Mouse (Mus musculus): ENCODE results near the gene Erc2. TPM values are rescaled to one million over a fixed set of nuclear protein-coding genes. Genes with fewer than 3 reads are reported as not detected.

Erc2 gene
- polyA plus RNA-seq, 1 experiment from 2014 or later: 2.7 TPM

- Histone ChIP-seq H3K4me2 (ENCODE audit: low read depth, low read length) (no peak overlapping the region), H3K27me3 (ENCODE audit: control insufficient read depth, insufficient read depth, low read length) (no peaks in the 10 kb centered on the region), H3K4me1 (ENCODE audit: control insufficient read depth, insufficient read depth, low read length) (peaks cover 6% of the 10 kb centered on the region; the same call in 1 of the 2 replicates), H3K9ac (ENCODE audit: low read length) (no peak overlapping the region), H3K36me3 (ENCODE audit: control insufficient read depth, insufficient read depth, low read length) (no peaks in the 10 kb centered on the region), H3K9me3 (replicated peaks; ENCODE audit: control insufficient read depth, low read length) (no peaks in the 10 kb centered on the region), H3K4me3 (replicated peaks; ENCODE audit: low read length) (no peak overlapping the region), H3K27ac (ENCODE audit: low read length) (no peak overlapping the region)
- 70% methylated on average over 4 of the region's 4 CpGs for WGBS
- no peak for ATAC-seq (ENCODE audit: insufficient read depth, low FRiP score)
Measured at GRCm38 (mm10) chr14:28173736-28174135, 551.5 kb downstream of the Erc2 start.

- Histone ChIP-seq H3K36me3 (ENCODE audit: control insufficient read depth, insufficient read depth, low read length) (no peaks in the 10 kb centered on the region), H3K4me1 (ENCODE audit: control insufficient read depth, insufficient read depth, low read length) (no peaks in the 10 kb centered on the region), H3K27ac (ENCODE audit: low read length) (no peak overlapping the region), H3K27me3 (ENCODE audit: control insufficient read depth, insufficient read depth, low read length) (no peaks in the 10 kb centered on the region), H3K4me3 (replicated peaks; ENCODE audit: low read length) (no peak overlapping the region), H3K9me3 (replicated peaks; ENCODE audit: control insufficient read depth, low read length) (no peaks in the 10 kb centered on the region), H3K4me2 (ENCODE audit: low read depth, low read length) (no peak overlapping the region), H3K9ac (ENCODE audit: low read length) (no peak overlapping the region)
- ATAC-seq (ENCODE audit: insufficient read depth, low FRiP score): no peak
- WGBS: 58% methylated on average over 4 of the region's 4 CpGs
Measured at GRCm38 (mm10) chr14:28181070-28181825, 559.0 kb downstream of the Erc2 start.

- Histone ChIP-seq H3K4me3 (replicated peaks; ENCODE audit: low read length) (no peak overlapping the region), H3K4me2 (ENCODE audit: low read depth, low read length) (no peak overlapping the region), H3K9ac (ENCODE audit: low read length) (no peak overlapping the region), H3K9me3 (replicated peaks; ENCODE audit: control insufficient read depth, low read length) (no peaks in the 10 kb centered on the region), H3K4me1 (ENCODE audit: control insufficient read depth, insufficient read depth, low read length) (no peaks in the 10 kb centered on the region), H3K27me3 (ENCODE audit: control insufficient read depth, insufficient read depth, low read length) (no peaks in the 10 kb centered on the region), H3K36me3 (ENCODE audit: control insufficient read depth, insufficient read depth, low read length) (no peaks in the 10 kb centered on the region), H3K27ac (ENCODE audit: low read length) (no peak overlapping the region)
- no peak for ATAC-seq (ENCODE audit: insufficient read depth, low FRiP score)
- 52% methylated on average over 8 of the region's 8 CpGs for WGBS
Measured at GRCm38 (mm10) chr14:28192711-28193364, 570.6 kb downstream of the Erc2 start.

GRCm38 (mm10) chr14:28203874-28204273 is 581.6 kb downstream of the Erc2 start:
- Histone ChIP-seq H3K4me1 (ENCODE audit: control insufficient read depth, insufficient read depth, low read length) (no peaks in the 10 kb centered on the region), H3K4me3 (replicated peaks; ENCODE audit: low read length) (no peak overlapping the region), H3K9me3 (replicated peaks; ENCODE audit: control insufficient read depth, low read length) (no peaks in the 10 kb centered on the region), H3K36me3 (ENCODE audit: control insufficient read depth, insufficient read depth, low read length) (no peaks in the 10 kb centered on the region), H3K27ac (ENCODE audit: low read length) (no peak overlapping the region), H3K4me2 (ENCODE audit: low read depth, low read length) (no peak overlapping the region), H3K27me3 (ENCODE audit: control insufficient read depth, insufficient read depth, low read length) (no peaks in the 10 kb centered on the region), H3K9ac (ENCODE audit: low read length) (no peak overlapping the region)
- whole genome bisulfite sequencing: 80% methylated on average over 4 of the region's 4 CpGs
- no peak for ATAC-seq (ENCODE audit: insufficient read depth, low FRiP score)

- H3K4me2 ChIP-seq (ENCODE audit: low read depth, low read length): no peak overlapping the region
- H3K4me3 ChIP-seq (replicated peaks; ENCODE audit: low read length): no peak overlapping the region
- no peaks in the 10 kb centered on the region for H3K4me1 ChIP-seq (ENCODE audit: control insufficient read depth, insufficient read depth, low read length)
- H3K36me3 ChIP-seq (ENCODE audit: control insufficient read depth, insufficient read depth, low read length): no peaks in the 10 kb centered on the region
- H3K27me3 ChIP-seq (ENCODE audit: control insufficient read depth, insufficient read depth, low read length): no peaks in the 10 kb centered on the region
- H3K9ac ChIP-seq (ENCODE audit: low read length): no peak overlapping the region
- ATAC-seq (ENCODE audit: insufficient read depth, low FRiP score): no peak
- no peaks in the 10 kb centered on the region for H3K9me3 ChIP-seq (replicated peaks; ENCODE audit: control insufficient read depth, low read length)
- WGBS: 90% methylated on average over 2 of the region's 2 CpGs
- no peak overlapping the region for H3K27ac ChIP-seq (ENCODE audit: low read length)
Measured at GRCm38 (mm10) chr14:28206303-28206702, 584.1 kb downstream of the Erc2 start.

GRCm38 (mm10) chr14:28225550-28225949 is 603.3 kb downstream of the Erc2 start:
- no peak for ATAC-seq (ENCODE audit: insufficient read depth, low FRiP score)
- no peak overlapping the region for H3K9ac ChIP-seq (ENCODE audit: low read length)
- 87% methylated on average over 6 of the region's 6 CpGs for WGBS
- no peaks in the 10 kb centered on the region for H3K27me3 ChIP-seq (ENCODE audit: control insufficient read depth, insufficient read depth, low read length)
- no peak overlapping the region for H3K27ac ChIP-seq (ENCODE audit: low read length)
- H3K9me3 ChIP-seq (replicated peaks; ENCODE audit: control insufficient read depth, low read length): no peaks in the 10 kb centered on the region
- no peaks in the 10 kb centered on the region for H3K36me3 ChIP-seq (ENCODE audit: control insufficient read depth, insufficient read depth, low read length)
- H3K4me1 ChIP-seq (ENCODE audit: control insufficient read depth, insufficient read depth, low read length): no peaks in the 10 kb centered on the region
- H3K4me2 ChIP-seq (ENCODE audit: low read depth, low read length): no peak overlapping the region
- no peak overlapping the region for H3K4me3 ChIP-seq (replicated peaks; ENCODE audit: low read length)

GRCm38 (mm10) chr14:28230563-28230962 is 608.3 kb downstream of the Erc2 start:
- H3K36me3 ChIP-seq (ENCODE audit: control insufficient read depth, insufficient read depth, low read length): no peaks in the 10 kb centered on the region
- 73% methylated on average over 6 of the region's 6 CpGs for WGBS
- H3K9me3 ChIP-seq (replicated peaks; ENCODE audit: control insufficient read depth, low read length): no peaks in the 10 kb centered on the region
- H3K4me1 ChIP-seq (ENCODE audit: control insufficient read depth, insufficient read depth, low read length): no peaks in the 10 kb centered on the region
- H3K4me3 ChIP-seq (replicated peaks; ENCODE audit: low read length): no peak overlapping the region
- no peak overlapping the region for H3K4me2 ChIP-seq (ENCODE audit: low read depth, low read length)
- no peaks in the 10 kb centered on the region for H3K27me3 ChIP-seq (ENCODE audit: control insufficient read depth, insufficient read depth, low read length)
- H3K27ac ChIP-seq (ENCODE audit: low read length): no peak overlapping the region
- no peak overlapping the region for H3K9ac ChIP-seq (ENCODE audit: low read length)
- no peak for ATAC-seq (ENCODE audit: insufficient read depth, low FRiP score)

- Histone ChIP-seq H3K9me3 (replicated peaks; ENCODE audit: control insufficient read depth, low read length) (no peaks in the 10 kb centered on the region), H3K4me3 (replicated peaks; ENCODE audit: low read length) (no peak overlapping the region), H3K4me2 (ENCODE audit: low read depth, low read length) (no peak overlapping the region), H3K36me3 (ENCODE audit: control insufficient read depth, insufficient read depth, low read length) (no peaks in the 10 kb centered on the region), H3K9ac (ENCODE audit: low read length) (no peak overlapping the region), H3K27ac (ENCODE audit: low read length) (no peak overlapping the region), H3K4me1 (ENCODE audit: control insufficient read depth, insufficient read depth, low read length) (no peaks in the 10 kb centered on the region), H3K27me3 (ENCODE audit: control insufficient read depth, insufficient read depth, low read length) (no peaks in the 10 kb centered on the region)
- ATAC-seq (ENCODE audit: insufficient read depth, low FRiP score): no peak
- 83% methylated on average over 2 of the region's 2 CpGs for WGBS
Measured at GRCm38 (mm10) chr14:28231241-28231640, 609.0 kb downstream of the Erc2 start.

- Histone ChIP-seq H3K4me3 (replicated peaks; ENCODE audit: low read length) (no peak overlapping the region), H3K9ac (ENCODE audit: low read length) (no peak overlapping the region), H3K9me3 (replicated peaks; ENCODE audit: control insufficient read depth, low read length) (no peaks in the 10 kb centered on the region), H3K27me3 (ENCODE audit: control insufficient read depth, insufficient read depth, low read length) (no peaks in the 10 kb centered on the region), H3K27ac (ENCODE audit: low read length) (no peak overlapping the region), H3K4me2 (ENCODE audit: low read depth, low read length) (no peak overlapping the region), H3K36me3 (ENCODE audit: control insufficient read depth, insufficient read depth, low read length) (no peaks in the 10 kb centered on the region), H3K4me1 (ENCODE audit: control insufficient read depth, insufficient read depth, low read length) (no peaks in the 10 kb centered on the region)
- no peak for ATAC-seq (ENCODE audit: insufficient read depth, low FRiP score)
- WGBS: 73% methylated on average over 9 of the region's 9 CpGs
Measured at GRCm38 (mm10) chr14:28238336-28239048, 616.3 kb downstream of the Erc2 start.
